Mouse (Mus musculus) cortical plate, adult 2 months (tissue): ENCODE measurements around the gene Tnrc6a.

Experiments
- CTCF ChIP-seq: fragments of 200-500 bp; IDR thresholded peaks from 2 replicates; pipeline ENCODE4 v1.5.1; 2011; ENCODE audit warnings: mild to moderate bottlenecking, control low read depth, low read length; ENCODE audit not compliant: insufficient read depth; ENCODE audit errors: extremely low read depth
- POLR2A ChIP-seq: fragments of 200-500 bp; IDR thresholded peaks from 2 replicates; pipeline ENCODE4 v1.6.1; 2011; ENCODE audit warnings: mild to moderate bottlenecking, low read length, control low read depth; ENCODE audit not compliant: insufficient read depth; ENCODE audit errors: extremely low read depth

DNA sequence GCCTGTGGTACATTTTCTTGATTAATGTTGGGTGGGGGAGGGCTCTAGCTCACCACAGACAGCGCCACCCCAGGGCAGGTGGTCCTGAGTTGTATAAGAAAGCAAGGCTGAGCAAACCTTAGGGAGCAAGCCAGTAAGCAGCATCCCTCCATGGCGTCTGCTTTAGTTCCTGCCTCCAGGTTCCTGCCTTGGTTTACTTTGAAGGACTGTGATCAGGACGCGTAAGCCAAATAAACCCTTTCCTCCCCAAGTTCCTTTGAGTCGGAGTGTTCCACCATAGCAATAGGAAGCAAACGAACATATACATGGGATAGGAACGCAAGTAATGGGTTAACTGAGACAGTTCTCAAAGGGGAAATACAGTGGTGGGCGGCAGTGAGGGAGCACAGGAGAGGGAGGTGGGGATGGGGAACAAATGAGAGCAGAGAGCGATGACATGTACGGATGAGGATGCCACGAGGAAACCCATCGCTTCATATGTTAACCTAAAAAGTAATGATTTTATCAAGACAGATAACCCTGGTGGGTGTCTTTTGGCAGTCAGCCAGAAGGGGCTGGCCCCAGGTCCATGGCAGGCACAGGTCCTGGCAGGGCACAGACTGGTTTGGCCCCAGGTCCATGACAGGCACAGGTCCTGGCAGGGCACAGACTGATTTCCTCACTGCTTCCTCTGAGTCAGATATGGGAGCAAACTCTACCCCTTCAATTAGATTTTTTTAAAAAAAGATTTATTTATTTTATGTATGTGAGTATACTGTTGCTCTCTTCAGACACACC lies 27.2 kb upstream of the Tnrc6a start:
- no peak for TF ChIP-seq CTCF
- no peak for TF ChIP-seq POLR2A
